Mouse (Mus musculus) cerebellum, adult (tissue): ENCODE results near the gene Ttc22.

Source experiments
- ATAC-seq: cut with Nextera tagmentation; 2 replicates; pipeline ENCODE4 v1.9.2; 2017; ENCODE audit warnings: mild to moderate bottlenecking, moderate library complexity, mixed read lengths; ENCODE audit not compliant: insufficient number of reproducible peaks, low FRiP score, low TSS enrichment

Gene Ttc22

GRCm38 (mm10) chr4:106614180-106614797 is 7.9 kb upstream of the Ttc22 start:
- ATAC-seq: peak; percentile 43; the same call in 1 of the 2 replicates

- ATAC-seq: no peak
Measured at GRCm38 (mm10) chr4:106614881-106615280, 7.4 kb upstream of the Ttc22 start.

- no peak for ATAC-seq
Measured at GRCm38 (mm10) chr4:106615637-106616036, 6.6 kb upstream of the Ttc22 start.

GRCm38 (mm10) chr4:106617056-106617455 is 5.2 kb upstream of the Ttc22 start, which contains the start of gene Lexm:
Gene Lexm, minus strand, starts transcription at chr4:106617241.
- ATAC-seq: no peak

GRCm38 (mm10) chr4:106618898-106619297 is 3.3 kb upstream of the Ttc22 start:
- no peak for ATAC-seq

- ATAC-seq: no peak
Measured at GRCm38 (mm10) chr4:106621428-106621827, 804 bp upstream of the Ttc22 start.

GRCm38 (mm10) chr4:106622712-106623111 is 480 bp downstream of the Ttc22 start:
- no peak for ATAC-seq

GRCm38 (mm10) chr4:106624271-106624670 is 2.0 kb downstream of the Ttc22 start:
- ATAC-seq: no peak

- no peak for ATAC-seq
Measured at GRCm38 (mm10) chr4:106627809-106628208, 5.6 kb downstream of the Ttc22 start.

GRCm38 (mm10) chr4:106628650-106629360 is 6.6 kb downstream of the Ttc22 start:
- no peak for ATAC-seq

GRCm38 (mm10) chr4:106629374-106629773 is 7.1 kb downstream of the Ttc22 start:
- ATAC-seq: no peak

- peak; percentile 76 for ATAC-seq
Measured at GRCm38 (mm10) chr4:106630333-106631220, 8.3 kb downstream of the Ttc22 start.

GRCm38 (mm10) chr4:106632313-106632712 is 10.1 kb downstream of the Ttc22 start:
- no peak for ATAC-seq

- no peak for ATAC-seq
Measured at GRCm38 (mm10) chr4:106633281-106634085, 11.3 kb downstream of the Ttc22 start.

- no peak for ATAC-seq
Measured at GRCm38 (mm10) chr4:106634086-106634479, 11.9 kb downstream of the Ttc22 start.

GRCm38 (mm10) chr4:106643483-106644217 is 21.4 kb downstream of the Ttc22 start:
- no peak; the same call in 1 of the 2 replicates for ATAC-seq

- no peak for ATAC-seq
Measured at GRCm38 (mm10) chr4:106644218-106644610, 22.0 kb downstream of the Ttc22 start.

GRCm38 (mm10) chr4:106645797-106646196 is 23.6 kb downstream of the Ttc22 start:
- ATAC-seq: no peak

GRCm38 (mm10) chr4:106647137-106647536 is 24.9 kb downstream of the Ttc22 start:
- no peak for ATAC-seq
